Mouse (Mus musculus) retina, postnatal 7 days (tissue): Measurements from ENCODE around the gene Fbxo30.
"Not testable (repeated sequence)": the region's sequence is repeated elsewhere in the genome, so short reads cannot be mapped to it uniquely, and the experiment has no call there.

Source experiments
- DNase-seq: peaks from one replicate; pipeline ENCODE4 v3.0.0-alpha.2; 2012; ENCODE audit warnings: low read depth, low spot score

Fbxo30 gene

DNA sequence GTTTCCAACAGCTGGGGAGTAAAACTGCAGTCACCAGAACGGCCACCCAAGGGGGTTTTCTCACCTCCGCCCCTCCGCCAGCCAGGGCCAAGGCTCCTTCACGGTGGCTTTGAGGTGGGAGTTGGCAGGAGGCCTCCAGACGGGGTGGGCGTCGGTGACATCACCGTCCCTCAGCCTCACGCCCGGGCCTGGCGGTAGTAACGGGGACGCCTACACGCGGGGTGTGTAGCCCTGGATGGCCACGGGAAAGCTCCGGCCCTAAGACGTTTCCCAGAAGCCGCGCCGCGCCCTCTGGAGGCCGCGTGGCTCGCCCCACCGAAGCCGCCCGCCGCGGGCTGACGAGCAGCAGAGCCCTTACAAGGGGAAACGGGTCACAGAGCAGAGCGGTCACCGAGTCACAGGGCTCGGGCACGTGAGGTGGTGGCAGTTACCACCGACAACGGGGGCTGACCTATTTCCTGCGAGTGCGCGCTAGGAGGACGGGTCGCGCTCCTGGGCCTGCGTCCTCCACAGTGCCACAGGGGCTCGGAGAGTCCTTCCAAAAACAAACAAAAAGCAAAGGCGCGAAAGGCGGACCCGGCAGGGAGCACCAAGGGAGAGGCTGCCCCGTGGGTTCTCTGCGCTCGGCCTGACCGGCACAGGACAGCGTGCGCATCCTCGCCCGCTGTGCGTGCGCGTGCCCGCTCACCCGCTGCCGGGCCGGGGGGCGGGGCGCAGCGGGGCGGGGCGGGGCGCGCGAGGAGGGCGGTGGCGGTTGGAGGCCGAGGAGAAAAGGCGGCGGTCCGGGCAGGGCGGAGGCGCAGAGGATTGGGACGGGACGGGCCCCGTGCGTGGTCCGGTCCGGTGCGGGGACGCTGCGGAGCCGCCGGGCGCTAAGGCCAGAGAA, at the start of gene Fbxo30:
TSS of gene Fbxo30 (plus strand) at position 753 of the 886 bp plus-strand sequence.
- DNase-seq, result peak; percentile 79

DNA sequence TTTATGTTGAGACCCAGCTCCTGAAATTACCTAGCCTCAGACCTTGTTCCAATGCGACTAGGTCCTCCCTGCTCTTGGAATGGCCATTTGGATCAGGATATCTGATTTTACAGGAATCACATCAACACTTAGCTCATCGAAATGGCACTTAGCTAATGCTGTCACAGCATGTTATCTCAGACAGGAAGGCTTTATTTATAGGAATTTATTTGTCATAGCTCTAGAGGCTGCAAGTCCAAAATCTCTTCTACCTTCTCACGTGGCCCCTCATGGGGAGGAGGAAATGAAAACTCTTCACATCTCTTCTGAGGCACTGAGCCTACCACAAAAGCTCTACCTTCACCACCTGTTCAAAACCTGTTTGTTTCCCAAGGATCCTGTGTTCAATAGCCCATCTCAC, 47.9 kb upstream of the Fbxo30 start:
- DNase-seq, result no peak

DNA sequence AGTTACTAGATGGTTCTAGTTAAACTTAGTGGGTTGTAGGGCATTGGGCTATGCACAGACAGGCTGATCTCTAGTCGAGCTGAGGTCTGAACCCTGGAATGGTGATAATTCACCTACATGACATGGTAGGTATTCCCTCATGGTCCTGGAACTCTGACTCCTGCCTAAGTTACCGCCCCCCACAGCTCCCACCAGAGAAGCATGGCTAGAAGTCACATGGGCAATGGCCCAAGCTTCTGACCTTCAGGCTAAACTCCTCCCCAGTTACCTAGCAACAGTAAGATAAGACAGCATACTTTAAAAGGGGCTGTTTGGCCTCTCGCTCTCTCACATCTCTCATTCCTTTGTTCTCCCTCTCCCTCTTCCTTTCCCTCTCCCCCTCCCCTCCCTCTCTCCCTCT, 38.1 kb upstream of the Fbxo30 start:
- not testable (repeated sequence) for DNase-seq

DNA sequence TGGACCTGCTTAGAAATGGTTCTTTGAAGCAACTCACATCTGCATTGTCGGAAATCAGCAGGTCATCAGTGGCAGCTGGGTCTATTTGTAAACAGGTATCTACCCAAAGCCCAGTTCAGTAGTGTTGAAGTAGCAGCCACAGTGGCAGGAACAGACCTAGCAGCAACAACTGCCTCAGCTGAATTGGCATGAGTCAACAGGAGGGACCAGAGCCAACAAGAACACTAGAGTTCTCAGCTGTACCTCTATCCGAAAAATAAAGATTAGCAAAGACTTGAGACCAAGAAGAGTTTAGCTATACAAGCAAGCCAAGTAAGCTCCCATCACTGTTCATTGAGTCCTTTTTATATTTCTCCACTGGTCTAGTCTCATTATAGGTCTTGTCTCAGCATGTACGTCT, 32.9 kb upstream of the Fbxo30 start:
- no peak for DNase-seq

DNA sequence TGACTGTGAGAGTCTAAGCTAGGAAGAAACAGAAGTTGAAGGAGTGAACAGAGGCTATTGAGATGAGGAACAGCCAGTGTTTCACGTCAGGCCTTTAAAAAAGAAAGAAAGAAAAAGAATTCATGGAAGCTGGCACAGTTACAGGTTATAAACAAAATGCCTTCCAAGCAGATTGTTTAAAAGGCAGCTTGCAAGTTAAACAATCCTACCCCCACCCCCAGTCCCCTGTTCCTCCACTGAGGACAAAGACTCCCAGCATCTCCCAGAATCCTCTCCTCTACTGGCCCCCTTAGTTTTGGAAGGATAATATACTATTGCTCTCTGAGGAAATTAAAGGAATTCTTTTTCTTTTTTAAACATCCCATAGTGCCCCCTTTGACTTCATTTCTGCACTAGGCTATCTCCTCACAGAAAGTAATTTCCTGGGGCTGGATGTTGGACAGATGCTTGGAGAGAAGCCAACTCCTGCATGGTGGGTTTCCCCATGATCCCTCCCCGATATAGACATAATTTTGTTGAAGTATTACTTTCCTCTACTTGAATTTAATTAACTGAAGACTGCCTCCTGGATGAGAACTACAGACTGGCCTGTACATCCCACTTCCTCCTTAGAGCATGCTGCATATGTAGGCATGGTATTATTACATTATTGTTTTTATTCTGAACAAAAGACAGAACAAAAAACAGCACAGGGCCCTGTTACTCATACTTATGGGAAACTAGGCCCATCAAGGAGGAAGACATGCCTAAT, 30.7 kb upstream of the Fbxo30 start:
- DNase-seq, result no peak

DNA sequence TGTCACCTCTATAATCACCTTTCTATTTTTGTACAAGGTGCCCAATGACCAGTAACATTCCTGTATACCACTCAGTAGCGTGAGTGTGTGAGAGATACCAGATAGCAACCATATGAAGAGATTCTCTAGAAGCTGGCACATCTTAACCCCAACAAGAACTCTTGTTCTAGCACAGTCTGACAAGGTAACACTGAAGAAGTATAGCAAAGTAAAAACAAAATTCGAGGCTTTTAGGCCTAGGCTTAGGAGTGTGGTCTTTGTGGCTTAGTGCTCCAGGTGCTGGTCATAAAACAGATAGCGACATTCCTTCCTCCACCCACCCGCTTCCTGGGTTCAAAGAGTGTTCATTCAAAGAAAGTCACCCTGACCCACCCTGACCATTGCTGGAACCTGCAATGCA, 27.5 kb upstream of the Fbxo30 start:
- not testable (repeated sequence) for DNase-seq

DNA sequence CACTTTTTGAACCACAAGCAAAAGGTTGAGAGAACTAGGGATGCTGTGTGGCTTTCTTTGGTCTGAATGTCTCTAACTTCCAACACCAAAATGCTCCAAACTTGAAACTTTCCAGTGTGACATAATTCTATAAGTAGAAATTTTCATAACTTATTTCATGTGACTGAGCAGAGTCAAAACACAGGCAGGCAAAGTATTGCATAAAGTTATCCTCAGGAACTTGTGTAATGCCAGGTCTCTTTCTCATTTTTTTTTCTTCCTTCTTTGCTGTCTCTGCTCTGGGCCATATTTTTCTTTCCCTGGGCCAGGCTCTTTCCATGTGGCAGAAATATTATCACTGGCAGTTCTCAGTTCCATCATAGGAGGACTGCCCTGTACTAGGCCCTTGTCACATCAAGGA, 21.0 kb upstream of the Fbxo30 start:
- DNase-seq, result no peak

DNA sequence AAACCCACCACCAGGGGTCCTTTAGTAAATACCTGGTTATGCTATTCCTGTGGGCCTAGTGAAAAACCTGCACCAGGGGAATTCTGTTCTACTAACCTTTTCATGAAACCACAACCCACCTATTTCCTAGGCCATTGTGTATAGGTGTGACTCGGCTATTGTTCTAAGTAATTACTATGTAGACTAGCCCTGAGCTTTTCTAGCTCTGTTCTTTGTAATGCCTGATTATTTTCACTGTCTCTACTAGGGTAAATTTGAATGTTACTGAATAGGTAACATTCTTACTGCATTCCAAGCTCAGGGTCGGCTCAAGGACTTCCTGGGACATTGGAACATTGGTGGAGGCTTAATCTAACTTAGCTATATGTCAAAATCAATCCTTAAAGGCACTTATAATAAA, 18.8 kb upstream of the Fbxo30 start:
- DNase-seq, result not testable (repeated sequence)

DNA sequence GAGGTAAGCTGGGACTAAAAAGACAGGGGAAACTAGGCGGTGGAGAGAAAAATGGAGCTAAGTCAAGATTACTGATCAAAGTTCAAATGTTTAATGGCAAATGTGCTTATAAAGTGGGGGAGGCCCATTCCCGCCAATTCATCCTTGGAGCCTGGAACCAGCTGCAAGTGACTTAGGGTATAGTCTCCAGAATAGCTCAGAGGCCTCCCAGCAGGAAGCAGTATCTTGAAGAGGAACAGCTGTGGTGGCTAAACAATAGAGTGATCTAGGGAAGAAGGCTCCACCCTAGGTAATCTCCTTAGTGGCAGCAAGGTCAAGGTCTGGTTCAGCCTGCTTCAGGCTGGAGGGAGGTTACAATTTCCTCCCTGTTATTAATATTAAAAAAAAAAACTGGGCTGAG, 17.3 kb upstream of the Fbxo30 start:
- not testable (repeated sequence) for DNase-seq

DNA sequence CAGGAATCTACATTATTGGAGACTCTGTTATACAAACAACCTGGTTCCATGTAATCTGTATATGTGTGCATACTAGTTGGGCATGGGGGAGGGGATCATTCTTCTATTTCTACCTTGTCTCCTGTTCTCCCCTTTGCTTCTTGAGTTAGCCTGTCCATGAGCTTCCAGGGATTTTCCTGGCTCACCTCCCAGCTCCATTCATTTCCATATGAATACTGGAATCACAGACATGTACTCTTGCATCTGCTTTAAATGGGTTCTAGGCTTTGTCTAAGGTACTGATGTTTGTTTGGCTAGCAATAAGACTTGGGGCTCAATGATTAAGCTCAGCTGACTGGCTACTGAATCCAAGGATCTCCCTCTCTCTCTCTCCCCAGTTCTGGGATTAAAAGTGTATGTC, 12.0 kb upstream of the Fbxo30 start:
- no peak for DNase-seq

DNA sequence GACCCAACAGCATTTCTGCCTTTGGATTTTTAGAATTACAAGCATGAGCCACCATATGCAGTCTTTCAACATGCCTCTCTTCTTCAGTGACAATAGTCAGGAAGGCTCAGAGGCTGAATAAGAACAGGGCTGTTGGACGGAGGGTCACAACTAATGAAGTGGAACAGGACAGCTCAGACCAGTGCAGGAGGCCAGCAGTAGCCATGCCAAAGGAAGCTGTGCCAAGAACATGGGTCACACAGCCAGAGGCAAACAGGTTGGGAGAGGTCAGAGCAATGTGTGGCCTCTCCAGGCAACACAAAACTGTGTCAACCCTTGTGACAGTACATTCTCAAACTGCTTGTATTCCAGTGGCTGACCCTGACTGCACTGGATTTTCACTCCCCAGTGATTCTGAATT, 6.7 kb upstream of the Fbxo30 start:
- no peak for DNase-seq

DNA sequence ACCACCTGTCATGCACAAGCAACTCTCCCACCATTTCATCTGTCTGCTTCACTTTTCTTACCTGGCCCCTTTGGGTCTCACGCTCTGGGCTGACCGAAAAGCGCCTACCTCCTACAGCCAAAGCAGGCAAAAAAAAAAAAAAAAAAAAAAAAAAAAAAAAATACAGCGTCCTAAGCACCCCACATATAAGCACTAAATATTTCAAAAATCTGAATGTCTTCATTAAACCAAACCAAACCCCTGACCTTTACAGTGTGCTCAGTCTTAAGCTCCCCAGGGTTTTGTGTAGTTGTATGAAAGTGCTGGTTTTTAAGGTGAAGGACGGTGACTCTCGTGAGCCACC, 924 bp upstream of the Fbxo30 start:
- no peak for DNase-seq

DNA sequence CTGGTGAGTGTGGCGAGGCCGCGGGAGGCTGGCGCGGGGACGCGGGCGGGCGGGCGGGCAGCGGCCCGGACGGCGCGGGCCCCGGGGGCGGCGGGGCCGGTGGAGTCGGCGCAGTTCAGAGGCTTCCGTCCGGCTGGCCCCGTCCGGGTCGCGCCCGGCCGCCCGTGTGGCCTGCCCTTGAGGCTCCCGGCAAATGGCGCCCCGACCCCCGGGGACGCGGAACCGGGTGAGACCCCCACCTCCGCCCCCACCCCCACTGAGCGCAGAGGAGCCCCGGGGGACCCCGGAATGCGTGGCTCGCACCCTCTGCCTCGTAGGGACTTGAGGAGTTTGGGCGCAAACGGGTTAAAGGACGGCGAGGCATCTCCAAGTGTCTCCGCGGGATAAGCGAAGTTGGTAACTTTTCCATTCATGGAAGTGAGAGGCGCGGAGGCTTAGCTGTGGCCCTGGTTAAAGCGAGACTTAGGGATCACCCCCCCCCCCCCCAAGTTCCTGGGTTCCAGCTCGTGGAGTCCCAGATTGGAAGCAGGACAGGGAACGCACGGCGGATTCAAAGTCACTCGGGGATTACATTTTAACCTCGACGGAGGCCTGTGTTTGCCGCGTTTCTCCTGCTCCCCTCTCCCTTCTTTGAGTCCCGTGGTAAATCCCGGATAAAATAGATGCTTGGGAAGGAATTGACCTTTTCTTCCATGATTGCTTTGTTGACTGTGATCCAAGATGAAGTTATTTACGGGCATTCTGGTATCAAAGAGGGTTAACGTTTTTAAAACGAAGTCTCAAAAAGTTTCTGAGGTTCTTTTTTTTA, 572 bp downstream of the Fbxo30 start:
- DNase-seq, result peak; percentile 24

DNA sequence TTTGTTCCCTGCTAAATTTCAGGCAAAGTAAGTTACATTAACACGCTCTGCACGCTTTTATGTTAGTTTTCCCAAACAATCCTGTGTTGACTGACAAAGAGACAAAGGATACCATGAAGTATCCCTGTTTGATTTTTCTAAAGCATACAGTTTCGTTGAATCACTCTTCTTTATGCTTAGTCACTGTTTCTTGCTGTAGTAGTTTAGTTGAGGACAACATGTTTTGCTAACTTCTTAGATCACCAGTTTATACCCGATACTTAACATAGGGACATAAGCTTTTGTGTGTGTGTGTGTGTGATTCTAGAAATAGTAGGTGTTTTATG, 1.1 kb downstream of the Fbxo30 start:
- no peak for DNase-seq

DNA sequence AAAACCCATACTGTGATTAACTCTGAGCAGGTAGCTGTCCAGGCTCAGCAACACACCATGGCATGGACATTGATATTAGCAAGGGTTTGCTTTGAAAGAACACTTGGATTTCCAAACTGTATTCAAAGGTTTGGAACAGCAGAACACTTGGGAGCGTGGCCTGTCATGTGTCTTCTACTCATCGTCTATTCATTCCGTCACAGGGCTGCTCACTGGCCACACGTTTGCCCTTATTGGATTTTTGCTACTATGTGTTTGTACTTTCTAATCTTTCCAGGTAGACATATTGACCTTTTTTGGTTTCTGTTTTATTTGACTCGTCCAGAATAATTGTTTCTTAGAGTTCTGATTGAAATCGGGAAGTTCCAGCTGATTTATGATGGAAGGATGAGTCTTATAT, 17.3 kb downstream of the Fbxo30 start:
- no peak for DNase-seq

DNA sequence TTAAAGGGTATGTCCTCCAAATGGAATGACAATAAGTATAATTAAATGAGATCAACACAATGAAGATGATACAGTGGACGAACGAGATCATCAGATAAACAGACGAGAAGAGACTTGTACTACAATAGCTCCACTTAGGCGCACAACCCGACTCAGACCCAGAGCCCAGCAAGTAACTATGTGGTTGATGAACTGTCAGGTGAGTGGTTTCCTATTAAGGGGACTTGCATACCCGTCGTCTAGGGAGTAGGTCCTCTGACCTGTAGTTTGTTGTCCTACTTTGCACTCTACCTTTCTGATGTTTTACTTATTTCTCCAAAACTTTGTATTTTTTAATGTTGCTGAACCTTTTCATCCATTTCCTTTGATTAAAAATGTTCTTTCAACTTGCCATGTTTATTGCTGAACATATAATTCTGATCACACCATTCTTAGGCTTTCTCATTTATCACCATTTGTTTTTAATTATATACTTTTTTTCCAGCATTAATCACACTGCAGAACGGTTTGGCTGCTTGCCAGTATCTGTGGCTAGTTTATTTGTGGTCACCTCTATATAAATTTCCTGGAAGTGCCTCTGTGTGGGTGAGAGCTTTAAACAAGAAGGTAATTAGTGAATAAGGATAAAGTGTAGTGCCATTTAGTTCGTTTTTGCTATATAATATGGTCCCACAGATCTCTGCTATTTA, 24.4 kb downstream of the Fbxo30 start:
- DNase-seq, result no peak

DNA sequence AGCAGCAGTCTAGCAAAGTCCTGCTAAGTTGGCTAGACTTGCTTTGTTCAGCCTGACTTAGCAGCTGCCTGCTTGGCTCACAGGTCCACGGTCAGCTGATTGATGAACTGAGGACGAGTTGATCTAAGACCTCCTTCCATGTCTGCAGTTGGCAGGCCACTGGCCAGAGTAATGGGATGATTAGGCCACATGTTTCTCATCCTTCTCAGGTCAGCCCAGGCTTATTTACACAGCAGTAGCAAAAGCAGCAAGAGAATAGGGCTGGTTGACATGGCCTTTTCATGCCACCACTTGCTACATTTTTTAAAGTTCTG, 24.9 kb downstream of the Fbxo30 start:
- DNase-seq, result no peak

DNA sequence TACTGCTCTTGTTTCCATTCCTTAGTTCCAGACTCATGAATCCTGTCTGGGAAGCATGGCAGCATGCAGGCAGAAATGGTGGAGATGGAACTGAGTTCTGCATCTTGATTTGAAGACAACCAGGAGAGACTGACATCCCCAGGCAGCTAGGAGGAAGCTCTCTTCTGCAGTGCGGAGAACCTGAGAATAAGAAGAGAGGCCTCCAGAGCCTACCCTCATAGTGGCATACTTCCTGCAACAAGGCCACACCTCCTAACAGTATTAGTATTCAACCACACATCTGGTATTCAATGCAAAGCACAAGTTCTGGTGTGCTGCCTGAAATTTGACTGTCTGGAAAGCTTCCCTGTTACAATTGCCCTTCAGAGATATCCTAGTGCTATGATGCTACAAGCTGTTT, 28.7 kb downstream of the Fbxo30 start:
- DNase-seq, result no peak

DNA sequence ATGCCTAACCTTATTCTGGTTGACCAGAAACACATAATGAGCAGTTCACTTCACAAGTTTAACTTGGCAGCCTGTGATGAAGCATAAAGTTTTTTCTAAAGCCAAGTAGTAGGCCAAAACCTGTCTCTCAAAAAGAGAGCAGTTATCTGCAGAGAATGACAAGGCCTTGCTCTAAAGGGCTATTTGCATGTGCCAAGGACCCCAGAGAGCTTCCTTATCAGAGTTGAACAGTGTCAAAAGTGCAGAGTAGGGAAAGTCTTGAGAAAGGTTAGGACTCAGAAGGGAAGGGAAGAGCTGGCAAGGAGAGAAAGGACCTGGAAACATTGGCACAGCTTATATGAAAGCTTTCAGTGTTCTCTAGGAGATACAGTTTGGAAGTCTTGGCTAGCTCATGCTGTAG, 29.4 kb downstream of the Fbxo30 start:
- no peak for DNase-seq

DNA sequence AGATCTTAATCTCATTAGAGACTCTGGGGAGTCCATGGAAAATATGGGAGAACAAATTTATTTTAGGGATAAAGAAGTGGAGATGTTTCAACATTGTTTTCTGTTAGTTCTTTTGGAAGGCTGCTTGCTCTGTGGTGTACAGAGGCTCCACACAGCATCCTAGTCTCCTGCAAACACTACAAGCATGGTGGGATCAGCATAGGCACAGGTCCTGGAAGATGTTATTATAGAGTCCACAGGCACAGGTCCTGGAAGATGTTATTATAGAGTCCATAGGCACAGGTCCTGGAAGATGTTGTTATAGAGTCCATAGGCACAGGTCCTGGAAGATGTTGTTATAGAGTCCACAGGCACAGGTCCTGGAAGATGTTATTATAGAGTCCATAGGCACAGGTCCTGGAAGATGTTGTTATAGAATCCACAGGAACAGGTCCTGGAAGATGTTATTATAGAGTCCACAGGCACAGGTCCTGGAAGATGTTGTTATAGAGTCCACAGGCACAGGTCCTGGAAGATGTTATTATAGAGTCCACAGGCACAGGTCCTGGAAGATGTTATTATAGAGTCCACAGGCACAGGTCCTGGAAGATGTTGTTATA, 36.8 kb downstream of the Fbxo30 start:
- peak; percentile 9 for DNase-seq

DNA sequence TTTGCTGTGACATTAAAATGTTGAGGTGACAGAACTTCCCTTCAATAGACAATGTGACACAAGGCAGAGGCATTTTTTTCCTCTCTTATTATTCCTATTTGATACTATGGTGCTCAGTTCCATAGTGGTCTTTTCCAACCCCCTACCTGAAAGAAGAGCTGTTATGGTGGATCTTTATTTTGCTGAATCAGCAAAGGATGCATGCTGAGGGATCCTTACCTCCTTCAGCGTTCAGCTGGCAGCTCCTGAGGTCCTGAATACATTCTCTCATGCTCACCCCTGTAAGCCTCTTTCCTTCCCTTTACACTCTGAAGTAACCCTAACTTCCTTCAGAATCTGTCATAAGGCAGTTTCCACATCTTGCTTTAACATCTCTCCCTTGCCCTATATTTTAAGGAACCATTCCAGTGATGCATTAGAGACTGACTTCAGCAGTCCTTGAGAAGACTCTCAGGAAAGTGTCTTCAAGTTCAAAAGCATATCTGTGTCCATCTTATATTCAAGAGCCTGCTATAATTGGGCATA, 38.4 kb downstream of the Fbxo30 start:
- DNase-seq, result no peak
